Mouse (Mus musculus): Measurements from ENCODE around the gene 2310009B15Rik. TPM values are rescaled to one million over a fixed set of nuclear protein-coding genes. Genes with fewer than 3 reads are reported as not detected.

Gene 2310009B15Rik
- polyA plus RNA-seq, 1 experiment from 2014 or later, result 50.8 TPM

Other genes starting within 250 kb of the 2310009B15Rik start
- gene Nek7, start 236.7 kb downstream of the 2310009B15Rik start, polyA plus RNA-seq (2015; fragmentation: Nextera tagmentation; extraction: Ambion mirVana), result 21.8 and 23.6 TPM in 2 replicates
- 132 and 143 TPM in 2 replicates for gene Lhx9, start 8.3 kb downstream of the 2310009B15Rik start, polyA plus RNA-seq (2015; fragmentation: Nextera tagmentation; extraction: Ambion mirVana)
- gene Dennd1b, start 106.6 kb upstream of the 2310009B15Rik start, polyA plus RNA-seq (2015; fragmentation: Nextera tagmentation; extraction: Ambion mirVana), result 13.0 and 13.1 TPM in 2 replicates